Mouse (Mus musculus) midbrain, embryonic 16.5 days (tissue): Measurements from ENCODE around the gene Gabarap. TPM values are rescaled to one million over a fixed set of nuclear protein-coding genes. Genes with fewer than 3 reads are reported as not detected.

Experiments
- ATAC-seq: fragments of 200-750 bp; cut with Nextera tagmentation; 2 replicates; pipeline ENCODE4 v1.8.0; 2017; ENCODE audit warnings: moderate TSS enrichment
- H3K27ac ChIP-seq: fragments of 300-500 bp; sonication (generic); 2 replicates; pipeline ENCODE4 v1.5.1; 2014; ENCODE audit warnings: mild to moderate bottlenecking, low read length, mixed read lengths
- H3K27me3 ChIP-seq: fragments of 300-500 bp; sonication (generic); 2 replicates; pipeline ENCODE4 v1.6.1; 2014; ENCODE audit warnings: low read depth, low read length, mixed read lengths; ENCODE audit not compliant: control insufficient read depth, insufficient read depth
- H3K36me3 ChIP-seq: fragments of 300-500 bp; sonication (generic); 2 replicates; pipeline ENCODE4 v1.6.1; 2014; ENCODE audit warnings: mild to moderate bottlenecking, low read length, moderate library complexity, mixed read lengths; ENCODE audit not compliant: control insufficient read depth, insufficient read depth
- H3K4me1 ChIP-seq: fragments of 300-500 bp; sonication (generic); 2 replicates; pipeline ENCODE4 v1.6.1; 2014; ENCODE audit warnings: mild to moderate bottlenecking, low read length, mixed read lengths; ENCODE audit not compliant: control insufficient read depth, insufficient read depth
- H3K4me2 ChIP-seq: fragments of 300-500 bp; sonication (generic); 2 replicates; pipeline ENCODE4 v1.6.1; 2014; ENCODE audit warnings: mild to moderate bottlenecking, low read length, mixed read lengths
- H3K4me3 ChIP-seq: fragments of 300-500 bp; sonication (generic); 2 replicates; pipeline ENCODE4 v1.5.1; 2014; ENCODE audit warnings: low read depth, mild to moderate bottlenecking, low read length, moderate library complexity, mixed read lengths
- H3K9ac ChIP-seq: fragments of 300-500 bp; sonication (generic); 2 replicates; pipeline ENCODE4 v1.6.1; 2014; ENCODE audit warnings: low read depth, low read length, mixed read lengths
- H3K9me3 ChIP-seq: fragments of 300-500 bp; sonication (generic); replicated peaks from 2 replicates; pipeline ENCODE4 v1.6.1; 2014; ENCODE audit warnings: mild to moderate bottlenecking, low read length, mixed read lengths; ENCODE audit not compliant: control insufficient read depth, poor library complexity, severe bottlenecking
- WGBS: fragments of 180-500 bp; shearing (Covaris S2); extraction: QIAGEN DNeasy Blood & Tissue Kit; methylation state at CpG from one replicate; pipeline ENCODE4 v1.1.7; 2014; 5-methylcytosine and 5-hydroxymethylcytosine counted together
- microRNA counts: library from miRNA; unstranded; fragments of <30 nt; microRNA quantifications from one replicate; lab custom pipeline; 2016
- microRNA-seq: library from miRNA; unstranded; fragments of <30 nt; microRNA quantifications from one replicate; pipeline ENCODE4, GENCODE M21; 2017
- polyA plus RNA-seq: library from polyadenylated mRNA; unstranded; fragments of >200 nt; fragmentation: Nextera tagmentation; extraction: Ambion mirVana; gene quantifications from 2 replicates; pipeline ENCODE4 v1.2.1, GENCODE M21; 2015

Gabarap gene
- polyA plus RNA-seq, 1 experiment from 2014 or later: 527 TPM

- no peaks in the 10 kb centered on the region for H3K27me3 ChIP-seq
- 88% methylated on average over 23 of the region's 23 CpGs for WGBS
These were observed 51.6 kb downstream of the Gabarap start for GRCm38 (mm10) chr11:70042309-70043085.

GRCm38 (mm10) chr11:70043665-70044064 is 52.7 kb downstream of the Gabarap start:
- no peaks in the 10 kb centered on the region for H3K9me3 ChIP-seq
- H3K27ac ChIP-seq: no peak overlapping the region
- H3K36me3 ChIP-seq: peaks cover 45% of the 10 kb centered on the region
- no peak overlapping the region for H3K9ac ChIP-seq
- no peaks in the 10 kb centered on the region for H3K27me3 ChIP-seq
- 88% methylated on average over 7 of the region's 7 CpGs for WGBS
- no peak overlapping the region for H3K4me3 ChIP-seq
- no peaks in the 10 kb centered on the region for H3K4me1 ChIP-seq
- no peak overlapping the region for H3K4me2 ChIP-seq
- no peak for ATAC-seq

More at GRCm38 (mm10) chr11:70042309-70043085, 51.6 kb downstream of the Gabarap start:
- Histone ChIP-seq H3K36me3 (peaks cover 48% of the 10 kb centered on the region), H3K27ac (no peak overlapping the region), H3K4me2 (no peak overlapping the region), H3K4me3 (no peak overlapping the region), H3K9me3 (no peaks in the 10 kb centered on the region), H3K4me1 (no peaks in the 10 kb centered on the region), H3K9ac (no peak overlapping the region)
- ATAC-seq: no peak

MicroRNAs encoded within 50 kb of the gene (microRNA counts, 519-probe panel; counts per million panel counts)
- microRNA mmu-miR-324-3p (lab: Ali Mortazavi, UCI): 386 counts per million, percentile 18 among the panel's probes with 10 or more counts
- microRNA mmu-miR-324-5p (lab: Ali Mortazavi, UCI): 2,211 counts per million, percentile 63 among the panel's probes with 10 or more counts

Small RNA genes within 50 kb of the gene (microRNA-seq; reads per million reads assigned to microRNA genes)
- gene Gm44349: not detected
- 4,028 reads per million, percentile 89 among the genes with 10 or more reads in this experiment for gene Mir324

Other genes starting within 250 kb of the Gabarap start
- gene Polr2a, start 232.5 kb upstream of the Gabarap start, polyA plus RNA-seq: 13.0 and 15.5 TPM in 2 replicates
- gene Slc35g3, start 229.2 kb upstream of the Gabarap start, polyA plus RNA-seq: 0.21 and 0.22 TPM in 2 replicates
- gene Zbtb4, start 225.2 kb upstream of the Gabarap start, polyA plus RNA-seq: 4.2 and 5.2 TPM in 2 replicates
- gene Chrnb1, start 195.2 kb upstream of the Gabarap start, polyA plus RNA-seq: 1.4 and 1.6 TPM in 2 replicates
- gene Fgf11, start 189.3 kb upstream of the Gabarap start, polyA plus RNA-seq: 4.1 and 4.5 TPM in 2 replicates
- gene Tmem102, start 185.5 kb upstream of the Gabarap start, polyA plus RNA-seq: 0.54 and 0.56 TPM in 2 replicates
- gene Gm39566, start 175.8 kb upstream of the Gabarap start, polyA plus RNA-seq: not detected in 2 replicates
- not detected in 2 replicates for gene Spem2, start 172.7 kb upstream of the Gabarap start, polyA plus RNA-seq
- 0.24 and 0.68 TPM in 2 replicates for gene Spem1, start 169.0 kb upstream of the Gabarap start, polyA plus RNA-seq
- 20.6 and 21.5 TPM in 2 replicates for gene Nlgn2, start 153.4 kb upstream of the Gabarap start, polyA plus RNA-seq
- gene Tmem256, start 152.6 kb upstream of the Gabarap start, polyA plus RNA-seq: 271 and 312 TPM in 2 replicates
- 46.3 and 48.1 TPM in 2 replicates for gene Plscr3, start 144.8 kb upstream of the Gabarap start, polyA plus RNA-seq
- gene Tnk1, start 132.4 kb upstream of the Gabarap start, polyA plus RNA-seq: 0.11 and 0.35 TPM in 2 replicates
- gene Tmem95, start 113.1 kb upstream of the Gabarap start, polyA plus RNA-seq: not detected in 2 replicates
- gene Kctd11, start 109.7 kb upstream of the Gabarap start, polyA plus RNA-seq: 1.3 and 1.9 TPM in 2 replicates
- gene Acap1, start 95.6 kb upstream of the Gabarap start, polyA plus RNA-seq: 0.26 and 0.42 TPM in 2 replicates
- gene 2810408A11Rik, start 90.2 kb upstream of the Gabarap start, polyA plus RNA-seq: 6.6 and 7.4 TPM in 2 replicates
- gene Neurl4, start 90.1 kb upstream of the Gabarap start, polyA plus RNA-seq: 18.7 and 24.1 TPM in 2 replicates
- gene Gps2, start 77.3 kb upstream of the Gabarap start, polyA plus RNA-seq: 70.3 TPM in 2 replicates
- gene Eif5a, start 69.2 kb upstream of the Gabarap start, polyA plus RNA-seq: 1,061 and 1,062 TPM in 2 replicates
- gene Ybx2, start 55.3 kb upstream of the Gabarap start, polyA plus RNA-seq: 5.1 and 7.2 TPM in 2 replicates
- 3.1 and 3.2 TPM in 2 replicates for gene Slc2a4, start 43.0 kb upstream of the Gabarap start, polyA plus RNA-seq
- gene Cldn7, start 26.4 kb upstream of the Gabarap start, polyA plus RNA-seq: 0.40 and 0.70 TPM in 2 replicates
- 23.0 and 24.4 TPM in 2 replicates for gene Ctdnep1, start 10.0 kb upstream of the Gabarap start, polyA plus RNA-seq
- gene Elp5, start 8.6 kb upstream of the Gabarap start, polyA plus RNA-seq: 162 and 173 TPM in 2 replicates
- gene Phf23, start 4.6 kb downstream of the Gabarap start, polyA plus RNA-seq: 51.2 and 58.6 TPM in 2 replicates
- gene Dvl2, start 9.5 kb downstream of the Gabarap start, polyA plus RNA-seq: 21.9 and 26.1 TPM in 2 replicates
- gene Acadvl, start 24.3 kb downstream of the Gabarap start, polyA plus RNA-seq: 56.3 and 61.6 TPM in 2 replicates
- 23.4 and 30.0 TPM in 2 replicates for gene Dlg4, start 25.8 kb downstream of the Gabarap start, polyA plus RNA-seq
- gene Asgr1, start 62.9 kb downstream of the Gabarap start, polyA plus RNA-seq: 2.3 and 3.0 TPM in 2 replicates
- not detected in 2 replicates for gene Asgr2, start 101.5 kb downstream of the Gabarap start, polyA plus RNA-seq
- gene Mgl2, start 139.2 kb downstream of the Gabarap start, polyA plus RNA-seq: 1.1 and 1.2 TPM in 2 replicates
- 0.48 and 1.1 TPM in 2 replicates for gene Clec10a, start 165.1 kb downstream of the Gabarap start, polyA plus RNA-seq
- gene Slc16a11, start 221.6 kb downstream of the Gabarap start, polyA plus RNA-seq: 6.9 and 7.8 TPM in 2 replicates
- gene Slc16a13, start 229.9 kb downstream of the Gabarap start, polyA plus RNA-seq: 12.7 and 13.6 TPM in 2 replicates
- 5.1 and 5.3 TPM in 2 replicates for gene Bcl6b, start 238.7 kb downstream of the Gabarap start, polyA plus RNA-seq
- gene 0610010K14Rik, start 246.8 kb downstream of the Gabarap start, polyA plus RNA-seq: 165 and 167 TPM in 2 replicates
- gene Gm21988, start 248.7 kb downstream of the Gabarap start, polyA plus RNA-seq: 12.0 and 12.7 TPM in 2 replicates
- 368 and 379 TPM in 2 replicates for gene Rnasek, start 248.7 kb downstream of the Gabarap start, polyA plus RNA-seq